Mouse (Mus musculus): ENCODE measurements at regions not wholly inside any gene's neighbourhood (a gene's known extent, or its start where the extent isn't known, plus 50 kb on each side); places are given as distances from the start of the nearest gene placed in this dataset.

GRCm38 (mm10) chr15:62284606-62285531, 1362.1 kb upstream of the A1bg start:
- DNase-seq = no peak
- Histone ChIP-seq H3K4me1 (replicated peaks; ENCODE audit: control insufficient read depth, insufficient read depth, low read length) (no peaks in the 10 kb centered on the region), H3K4me3 (ENCODE audit: control insufficient read depth, insufficient read depth, low read length) (no peak overlapping the region), H3K36me3 (ENCODE audit: control insufficient read depth, insufficient read depth, low read length) (no peaks in the 10 kb centered on the region), H3K27ac (ENCODE audit: control insufficient read depth, insufficient read depth, low read length) (no peak overlapping the region), H3K27me3 (ENCODE audit: control insufficient read depth, insufficient read depth, low read length) (no peaks in the 10 kb centered on the region)
- 96% methylated on average over 7 of the region's 7 CpGs for whole genome bisulfite sequencing
- TF ChIP-seq POLR2A (IDR thresholded peaks at IDR 0.05; ENCODE audit: control insufficient read depth, extremely low read depth, insufficient read depth, low read length, poor library complexity) = no peak
- TF ChIP-seq CTCF (IDR thresholded peaks at IDR 0.05; ENCODE audit: borderline replicate concordance, control insufficient read depth, extremely low read depth, insufficient read depth, low read length, poor library complexity) = no peak

GRCm38 (mm10) chr15:62283661-62284429, 1361.0 kb upstream of the A1bg start:
- no peaks in the 10 kb centered on the region for H3K27me3 ChIP-seq (ENCODE audit: control insufficient read depth, insufficient read depth, low read length)
- TF ChIP-seq CTCF (IDR thresholded peaks at IDR 0.05; ENCODE audit: borderline replicate concordance, control insufficient read depth, extremely low read depth, insufficient read depth, low read length, poor library complexity) (no peak), POLR2A (IDR thresholded peaks at IDR 0.05; ENCODE audit: control insufficient read depth, extremely low read depth, insufficient read depth, low read length, poor library complexity) (no peak)
- no peaks in the 10 kb centered on the region for H3K36me3 ChIP-seq (ENCODE audit: control insufficient read depth, insufficient read depth, low read length)
- H3K4me3 ChIP-seq (ENCODE audit: control insufficient read depth, insufficient read depth, low read length) = no peak overlapping the region
- no peaks in the 10 kb centered on the region for H3K4me1 ChIP-seq (replicated peaks; ENCODE audit: control insufficient read depth, insufficient read depth, low read length)
- no peak for DNase-seq
- no peak overlapping the region for H3K27ac ChIP-seq (ENCODE audit: control insufficient read depth, insufficient read depth, low read length)
- 94% methylated on average over 6 of the region's 6 CpGs for WGBS

- no peak for DNase-seq
- H3K27ac ChIP-seq (ENCODE audit: control insufficient read depth, insufficient read depth, low read length) = no peak overlapping the region
These were observed 1359.8 kb upstream of the A1bg start for GRCm38 (mm10) chr15:62282646-62283045.

GRCm38 (mm10) chr15:62282116-62282515, 1359.3 kb upstream of the A1bg start:
- 93% methylated on average over 1 of the region's 1 CpGs for WGBS
- DNase-seq = no peak
- no peak for TF ChIP-seq POLR2A (IDR thresholded peaks at IDR 0.05; ENCODE audit: control insufficient read depth, extremely low read depth, insufficient read depth, low read length, poor library complexity)
- TF ChIP-seq CTCF (IDR thresholded peaks at IDR 0.05; ENCODE audit: borderline replicate concordance, control insufficient read depth, extremely low read depth, insufficient read depth, low read length, poor library complexity) = no peak
- no peaks in the 10 kb centered on the region for H3K27me3 ChIP-seq (ENCODE audit: control insufficient read depth, insufficient read depth, low read length)
- H3K4me1 ChIP-seq (replicated peaks; ENCODE audit: control insufficient read depth, insufficient read depth, low read length) = no peaks in the 10 kb centered on the region
- no peak overlapping the region for H3K4me3 ChIP-seq (ENCODE audit: control insufficient read depth, insufficient read depth, low read length)
- no peak overlapping the region for H3K27ac ChIP-seq (ENCODE audit: control insufficient read depth, insufficient read depth, low read length)
- H3K36me3 ChIP-seq (ENCODE audit: control insufficient read depth, insufficient read depth, low read length) = no peaks in the 10 kb centered on the region

More at GRCm38 (mm10) chr15:62282646-62283045, 1359.8 kb upstream of the A1bg start:
- 92% methylated on average over 9 of the region's 9 CpGs for WGBS
- Histone ChIP-seq H3K4me1 (replicated peaks; ENCODE audit: control insufficient read depth, insufficient read depth, low read length) (no peaks in the 10 kb centered on the region), H3K4me3 (ENCODE audit: control insufficient read depth, insufficient read depth, low read length) (no peak overlapping the region), H3K27me3 (ENCODE audit: control insufficient read depth, insufficient read depth, low read length) (no peaks in the 10 kb centered on the region), H3K36me3 (ENCODE audit: control insufficient read depth, insufficient read depth, low read length) (no peaks in the 10 kb centered on the region)
- TF ChIP-seq POLR2A (IDR thresholded peaks at IDR 0.05; ENCODE audit: control insufficient read depth, extremely low read depth, insufficient read depth, low read length, poor library complexity) (no peak), CTCF (IDR thresholded peaks at IDR 0.05; ENCODE audit: borderline replicate concordance, control insufficient read depth, extremely low read depth, insufficient read depth, low read length, poor library complexity) (no peak)

GRCm38 (mm10) chr15:62279526-62279925, 1356.7 kb upstream of the A1bg start:
- Histone ChIP-seq H3K36me3 (ENCODE audit: control insufficient read depth, insufficient read depth, low read length) (no peaks in the 10 kb centered on the region), H3K27me3 (ENCODE audit: control insufficient read depth, insufficient read depth, low read length) (no peaks in the 10 kb centered on the region), H3K4me1 (replicated peaks; ENCODE audit: control insufficient read depth, insufficient read depth, low read length) (no peaks in the 10 kb centered on the region), H3K27ac (ENCODE audit: control insufficient read depth, insufficient read depth, low read length) (no peak overlapping the region), H3K4me3 (ENCODE audit: control insufficient read depth, insufficient read depth, low read length) (no peak overlapping the region)
- DNase-seq = no peak
- WGBS = 94% methylated on average over 2 of the region's 2 CpGs
- TF ChIP-seq CTCF (IDR thresholded peaks at IDR 0.05; ENCODE audit: borderline replicate concordance, control insufficient read depth, extremely low read depth, insufficient read depth, low read length, poor library complexity) = no peak
- TF ChIP-seq POLR2A (IDR thresholded peaks at IDR 0.05; ENCODE audit: control insufficient read depth, extremely low read depth, insufficient read depth, low read length, poor library complexity) = no peak

GRCm38 (mm10) chr15:62274818-62275217, 1352.0 kb upstream of the A1bg start:
- WGBS = 93% methylated on average over 1 of the region's 1 CpGs
- Histone ChIP-seq H3K4me3 (ENCODE audit: control insufficient read depth, insufficient read depth, low read length) (no peak overlapping the region), H3K27ac (ENCODE audit: control insufficient read depth, insufficient read depth, low read length) (no peak overlapping the region), H3K4me1 (replicated peaks; ENCODE audit: control insufficient read depth, insufficient read depth, low read length) (0 out of 2 replicates have a peak, but pooled peaks cover 2% of the 10 kb centered on the region), H3K27me3 (ENCODE audit: control insufficient read depth, insufficient read depth, low read length) (no peaks in the 10 kb centered on the region), H3K36me3 (ENCODE audit: control insufficient read depth, insufficient read depth, low read length) (no peaks in the 10 kb centered on the region)
- DNase-seq = no peak
- TF ChIP-seq POLR2A (IDR thresholded peaks at IDR 0.05; ENCODE audit: control insufficient read depth, extremely low read depth, insufficient read depth, low read length, poor library complexity) = no peak
- TF ChIP-seq CTCF (IDR thresholded peaks at IDR 0.05; ENCODE audit: borderline replicate concordance, control insufficient read depth, extremely low read depth, insufficient read depth, low read length, poor library complexity) = no peak
